Comparison of ENCODE assay signal across 8 mouse cellular contexts in the genomic region with DNA sequence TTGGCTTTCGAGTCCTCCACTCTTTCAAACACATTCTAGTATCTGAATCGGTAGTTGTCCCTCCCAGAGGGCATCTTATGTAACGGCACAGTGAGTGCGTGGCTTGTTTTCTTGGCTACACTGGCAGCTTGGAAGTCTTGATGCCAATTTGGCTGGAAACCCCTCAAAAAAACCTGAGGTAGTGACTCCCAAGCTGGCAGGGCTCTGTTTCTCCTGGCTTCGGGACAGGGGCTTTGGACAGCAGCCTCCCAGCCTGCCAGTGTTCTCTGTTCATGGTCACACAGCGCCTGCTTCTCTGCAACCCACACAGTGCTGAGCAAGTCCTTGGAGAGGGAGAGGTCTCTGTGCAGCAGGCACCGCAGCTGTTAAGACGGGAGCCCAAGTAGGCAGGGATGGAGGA.
DNase-seq lines count a peak whose midpoint lies in the region.

No protein-coding gene starts in this region.

- peak; percentile 60 for DNase-seq in adrenal gland, adult 2 months
- DNase-seq in adrenal gland, postnatal 4 days (ENCODE audit: low spot score in 2 of 2), result no peak
- DNase-seq in brain, adult 2 months (ENCODE audit: low read depth, low spot score), result peak; percentile 91
- peak; percentile 31 to 73 for DNase-seq in frontal cortex, adult 2 months (ENCODE audit: extremely low spot score in 1 of 2, low spot score in 1 of 2)
- peak; percentile 57 to 72 for DNase-seq in layer of hippocampus, adult 18-20 months (ENCODE audit: low spot score in 2 of 2)
- peak; percentile 26 for DNase-seq in lung, postnatal 36 days
- DNase-seq in kidney, postnatal 4 days, result no peak
- DNase-seq in T-cell, adult 2 months (ENCODE audit: low spot score), result no peak

Comparison
In these comparisons a context has a peak if more than half of its experiments do, and no peak if none do; other contexts are left out.
1. DNase-seq: peak in adrenal gland, adult 2 months (single experiment), brain, adult 2 months (single experiment), frontal cortex, adult 2 months (2 of 2), layer of hippocampus, adult 18-20 months (2 of 2) and lung, postnatal 36 days (single experiment); none in adrenal gland, postnatal 4 days (0 of 2), kidney, postnatal 4 days (0 of 2) and T-cell, adult 2 months (single experiment).